Mouse (Mus musculus): ENCODE results near the gene Rsph10b. TPM values are rescaled to one million over a fixed set of nuclear protein-coding genes. Genes with fewer than 3 reads are reported as not detected.

The Rsph10b gene
- not detected for polyA plus RNA-seq (2014; fragmentation: Illumina TruSeq; extraction: RNeasy Lipid Tissue Mini Kit (QIAGEN cat#74804); ENCODE audit: low read depth, low replicate concordance)

GRCm38 (mm10) chr5:143932831-143933230 is at the start of gene Rsph10b:
TSS of gene Rsph10b (plus strand) at chr5:143933035.

GRCm38 (mm10) chr5:143897635-143898330 is 35.1 kb upstream of the Rsph10b start, which contains the start of gene Ankrd61:
TSS of gene Ankrd61 (minus strand) at chr5:143897685.

GRCm38 (mm10) chr5:143909417-143910400 is 23.1 kb upstream of the Rsph10b start, which contains the start of the genes Aimp2 and Pms2:
TSS of gene Aimp2 (minus strand) at chr5:143909847.
TSS of gene Pms2 (plus strand) at chr5:143909964.

GRCm38 (mm10) chr5:143927875-143928274 is 5.0 kb upstream of the Rsph10b start, which contains the start of gene Gm42421:
TSS of gene Gm42421 (plus strand) at chr5:143928175.

GRCm38 (mm10) chr5:144014551-144015311 is 81.9 kb downstream of the Rsph10b start, which contains the start of gene Ccz1:
TSS of gene Ccz1 (minus strand) at chr5:144014877.

GRCm38 (mm10) chr5:144026620-144027263 is 93.9 kb downstream of the Rsph10b start, which contains the start of gene Ocm:
TSS of gene Ocm (minus strand) at chr5:144026670.

Other genes with a start within 250 kb of the Rsph10b start
- gene Usp42, start 200.8 kb upstream of the Rsph10b start, polyA plus RNA-seq (2014; fragmentation: Illumina TruSeq; extraction: RNeasy Lipid Tissue Mini Kit (QIAGEN cat#74804); ENCODE audit: low read depth, low replicate concordance) = 3.9 TPM
- gene Eif2ak1, start 115.2 kb upstream of the Rsph10b start, polyA plus RNA-seq (2014; fragmentation: Illumina TruSeq; extraction: RNeasy Lipid Tissue Mini Kit (QIAGEN cat#74804); ENCODE audit: low read depth, low replicate concordance) = 23.1 TPM
- not detected for gene Ankrd61, start 35.4 kb upstream of the Rsph10b start, polyA plus RNA-seq (2014; fragmentation: Illumina TruSeq; extraction: RNeasy Lipid Tissue Mini Kit (QIAGEN cat#74804); ENCODE audit: low read depth, low replicate concordance)
- gene Aimp2, start 23.2 kb upstream of the Rsph10b start, polyA plus RNA-seq (2014; fragmentation: Illumina TruSeq; extraction: RNeasy Lipid Tissue Mini Kit (QIAGEN cat#74804); ENCODE audit: low read depth, low replicate concordance) = 4.3 TPM
- gene Pms2, start 23.1 kb upstream of the Rsph10b start, polyA plus RNA-seq (2014; fragmentation: Illumina TruSeq; extraction: RNeasy Lipid Tissue Mini Kit (QIAGEN cat#74804); ENCODE audit: low read depth, low replicate concordance) = 3.7 TPM
- not detected for gene Gm42421, start 4.9 kb upstream of the Rsph10b start, polyA plus RNA-seq (2014; fragmentation: Illumina TruSeq; extraction: RNeasy Lipid Tissue Mini Kit (QIAGEN cat#74804); ENCODE audit: low read depth, low replicate concordance)
- 67.6 TPM for gene Ccz1, start 81.8 kb downstream of the Rsph10b start, polyA plus RNA-seq (2014; fragmentation: Illumina TruSeq; extraction: RNeasy Lipid Tissue Mini Kit (QIAGEN cat#74804); ENCODE audit: low read depth, low replicate concordance)
- not detected for gene Ocm, start 93.6 kb downstream of the Rsph10b start, polyA plus RNA-seq (2014; fragmentation: Illumina TruSeq; extraction: RNeasy Lipid Tissue Mini Kit (QIAGEN cat#74804); ENCODE audit: low read depth, low replicate concordance)
- gene Lmtk2, start 167.4 kb downstream of the Rsph10b start, polyA plus RNA-seq (2014; fragmentation: Illumina TruSeq; extraction: RNeasy Lipid Tissue Mini Kit (QIAGEN cat#74804); ENCODE audit: low read depth, low replicate concordance) = 2.9 TPM